Mouse (Mus musculus): Measurements from ENCODE around the gene Gm44973. TPM values are rescaled to one million over a fixed set of nuclear protein-coding genes. Genes with fewer than 3 reads are reported as not detected.
A peak's percentile ranks its signal among the peaks of the same experiment; 100 is the strongest.
"Not testable (repeated sequence)": the region's sequence is repeated elsewhere in the genome, so short reads cannot be mapped to it uniquely, and the experiment has no call there.

Gm44973 gene
- polyA plus RNA-seq, 2 experiments = 1.9 TPM; not detected in 1

GRCm38 (mm10) chr7:5017931-5018330, 2.6 kb downstream of the Gm44973 start:
- DNase-seq (ENCODE audit: low spot score) (no peak), ATAC-seq (ENCODE audit: low FRiP score, low read depth) (no peak)
- H3K27ac ChIP-seq (replicated peaks; ENCODE audit: low read depth, low read length) = no peak overlapping the region
- H3K27me3 ChIP-seq (ENCODE audit: control insufficient read depth, insufficient read depth, low read length) = no peaks in the 10 kb centered on the region
- H3K4me3 ChIP-seq (replicated peaks; ENCODE audit: low read length) = no peak overlapping the region
- peaks cover 11% of the 10 kb centered on the region for H3K36me3 ChIP-seq (ENCODE audit: control insufficient read depth, insufficient read depth, low read length)
- H3K4me1 ChIP-seq (ENCODE audit: control insufficient read depth, insufficient read depth, low read length) = peaks cover 17% of the 10 kb centered on the region
- WGBS = 97% methylated on average over 21 of the region's 21 CpGs
- H3K4me2 ChIP-seq (replicated peaks; ENCODE audit: low read depth, low read length, severe bottlenecking) = no peak overlapping the region
- TF ChIP-seq POLR2A (IDR thresholded peaks at IDR 0.05; ENCODE audit: borderline replicate concordance, extremely low read depth, insufficient read depth, insufficient read length) = no peak
- H3K9me3 ChIP-seq (ENCODE audit: control insufficient read depth, low read length) = no peaks in the 10 kb centered on the region
- no peak overlapping the region for H3K9ac ChIP-seq (ENCODE audit: low read depth, low read length, severe bottlenecking)

DNA sequence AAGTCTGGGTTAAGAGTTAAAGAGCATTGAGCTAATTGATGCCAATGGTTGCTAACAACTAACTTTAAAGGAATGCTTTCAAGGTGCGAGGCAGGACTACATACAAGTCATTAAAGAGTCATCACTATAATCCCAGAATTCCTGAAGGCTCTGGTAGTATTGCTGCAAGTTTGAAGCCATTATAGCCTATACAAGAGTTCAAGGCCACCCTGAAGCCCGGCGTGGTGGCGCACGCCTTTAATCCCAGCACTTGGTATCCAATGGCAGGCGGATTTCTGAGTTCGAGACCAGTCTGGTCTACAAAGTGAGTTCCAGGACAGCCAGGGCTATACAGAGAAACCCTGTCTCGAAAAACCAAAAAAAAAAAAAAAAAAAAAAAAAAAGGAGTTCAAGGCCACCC, 4.3 kb downstream of the Gm44973 start:
- not testable (repeated sequence) for H3K9me3 ChIP-seq (ENCODE audit: control insufficient read depth, low read length); ATAC-seq (ENCODE audit: low FRiP score, low read depth); DNase-seq (ENCODE audit: low spot score); H3K27me3 ChIP-seq (ENCODE audit: control insufficient read depth, insufficient read depth, low read length)
- peak overlapping the region; percentile 50 for H3K4me2 ChIP-seq (replicated peaks; ENCODE audit: low read depth, low read length, severe bottlenecking)
- peaks cover 15% of the 10 kb centered on the region for H3K4me1 ChIP-seq (ENCODE audit: control insufficient read depth, insufficient read depth, low read length)
- H3K4me3 ChIP-seq (replicated peaks; ENCODE audit: low read length) = peak overlapping the region; percentile 90
- peak overlapping the region; percentile 95 for H3K27ac ChIP-seq (replicated peaks; ENCODE audit: low read depth, low read length)
- H3K36me3 ChIP-seq (ENCODE audit: control insufficient read depth, insufficient read depth, low read length) = peaks cover 26% of the 10 kb centered on the region
- WGBS = 20% methylated on average over 8 of the region's 8 CpGs
- H3K9ac ChIP-seq (ENCODE audit: low read depth, low read length, severe bottlenecking) = peak overlapping the region; percentile 93; the same call in 1 of the 2 replicates

DNA sequence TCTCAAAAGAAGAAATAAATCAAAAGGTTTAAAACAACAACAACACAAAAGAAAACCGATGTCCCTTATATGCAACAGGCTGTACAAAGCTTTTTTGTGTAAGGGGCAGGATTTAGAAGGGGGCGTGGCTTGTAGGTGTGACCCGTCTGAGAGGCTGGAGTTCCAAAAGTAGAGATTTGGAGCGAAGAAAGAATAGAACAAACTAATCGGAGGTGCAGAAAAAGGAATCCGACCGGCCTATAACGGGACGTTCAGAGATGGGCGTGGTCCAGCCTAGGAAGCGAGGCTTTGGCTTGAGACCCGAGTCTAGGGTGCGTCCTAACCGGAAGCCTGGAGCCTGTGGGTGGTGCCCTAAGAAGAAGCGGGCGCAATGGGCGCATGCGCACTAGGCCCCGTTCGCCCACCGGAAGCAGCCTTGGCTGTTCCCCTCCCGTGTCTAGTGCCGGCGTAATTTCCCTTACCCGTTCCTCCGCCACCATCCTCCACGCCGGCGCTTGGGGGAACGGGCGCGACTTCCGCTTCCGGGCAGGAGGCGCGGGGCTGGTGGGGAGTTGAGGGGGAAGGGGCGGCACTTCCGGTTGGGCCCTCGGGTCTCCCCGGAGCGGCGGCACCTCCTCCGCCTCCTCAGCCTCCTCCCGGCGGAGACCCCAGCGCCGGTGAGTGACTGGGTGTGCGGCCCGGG, 4.8 kb downstream of the Gm44973 start, which contains the start of the genes Zfp865 and Ccdc106:
TSS of gene Zfp865 (plus strand) at position 377 of the 682 bp plus-strand sequence.
TSS of gene Ccdc106 (plus strand) at position 554 of the 682 bp plus-strand sequence.
- Histone ChIP-seq H3K27ac (replicated peaks; ENCODE audit: low read depth, low read length) (peak within 1 kb of the TSS; percentile 95), H3K36me3 (ENCODE audit: control insufficient read depth, insufficient read depth, low read length) (peaks cover 31% of the 10 kb centered on the region), H3K9ac (ENCODE audit: low read depth, low read length, severe bottlenecking) (peak within 1 kb of the TSS; percentile 93), H3K9me3 (ENCODE audit: control insufficient read depth, low read length) (no peaks in the 10 kb centered on the region), H3K27me3 (ENCODE audit: control insufficient read depth, insufficient read depth, low read length) (no peaks in the 10 kb centered on the region), H3K4me2 (replicated peaks; ENCODE audit: low read depth, low read length, severe bottlenecking) (peak within 1 kb of the TSS; percentile 84), H3K4me1 (ENCODE audit: control insufficient read depth, insufficient read depth, low read length) (peaks cover 15% of the 10 kb centered on the region), H3K4me3 (replicated peaks; ENCODE audit: low read length) (peak within 1 kb of the TSS; percentile 90)
- ATAC-seq (ENCODE audit: low FRiP score, low read depth) (peak; percentile 91), DNase-seq (ENCODE audit: low spot score) (peak; percentile 100)
- under 1% methylated on average over 36 of the region's 49 CpGs for WGBS
- peak; percentile 84; the same call in 1 of the 2 replicates for TF ChIP-seq POLR2A (IDR thresholded peaks at IDR 0.05; ENCODE audit: borderline replicate concordance, extremely low read depth, insufficient read depth, insufficient read length)

- Histone ChIP-seq H3K36me3 (ENCODE audit: control insufficient read depth, insufficient read depth, low read length) (peaks cover 31% of the 10 kb centered on the region), H3K4me3 (replicated peaks; ENCODE audit: low read length) (peak overlapping the region; percentile 90), H3K9me3 (ENCODE audit: control insufficient read depth, low read length) (no peaks in the 10 kb centered on the region), H3K4me2 (replicated peaks; ENCODE audit: low read depth, low read length, severe bottlenecking) (peak overlapping the region; percentile 84), H3K27ac (replicated peaks; ENCODE audit: low read depth, low read length) (peak overlapping the region; percentile 95), H3K27me3 (ENCODE audit: control insufficient read depth, insufficient read depth, low read length) (no peaks in the 10 kb centered on the region), H3K4me1 (ENCODE audit: control insufficient read depth, insufficient read depth, low read length) (peaks cover 15% of the 10 kb centered on the region), H3K9ac (ENCODE audit: low read depth, low read length, severe bottlenecking) (peak overlapping the region; percentile 93)
- TF ChIP-seq POLR2A (IDR thresholded peaks at IDR 0.05; ENCODE audit: borderline replicate concordance, extremely low read depth, insufficient read depth, insufficient read length) = no peak
- no peak for DNase-seq (ENCODE audit: low spot score)
- no peak for ATAC-seq (ENCODE audit: low FRiP score, low read depth)
- WGBS = 0% methylated on average over 10 of the region's 15 CpGs
These were observed 5.4 kb downstream of the Gm44973 start for GRCm38 (mm10) chr7:5020685-5021084.

DNA sequence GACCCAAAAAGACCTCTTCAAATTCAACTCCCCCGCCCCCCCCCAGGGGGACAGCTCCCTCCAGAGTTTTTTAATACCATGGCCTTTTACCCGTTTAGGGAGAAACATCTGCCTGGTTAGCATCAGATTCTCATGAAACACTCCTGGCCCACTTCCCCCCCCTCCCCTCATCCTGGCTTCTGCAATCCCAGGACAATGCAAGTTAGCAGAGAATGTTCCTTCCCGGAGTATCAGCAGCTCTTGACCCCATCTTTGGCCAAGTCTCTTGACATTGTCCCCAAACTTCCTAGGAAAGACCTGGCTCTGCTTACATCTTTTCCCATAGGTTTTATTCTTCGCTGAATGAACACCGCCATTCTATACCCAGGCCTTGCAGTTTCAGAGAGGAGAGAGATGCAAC, 5.9 kb downstream of the Gm44973 start:
- no peak for DNase-seq (ENCODE audit: low spot score)
- peaks cover 36% of the 10 kb centered on the region for H3K36me3 ChIP-seq (ENCODE audit: control insufficient read depth, insufficient read depth, low read length)
- no peaks in the 10 kb centered on the region for H3K9me3 ChIP-seq (ENCODE audit: control insufficient read depth, low read length)
- peaks cover 15% of the 10 kb centered on the region for H3K4me1 ChIP-seq (ENCODE audit: control insufficient read depth, insufficient read depth, low read length)
- H3K4me2 ChIP-seq (replicated peaks; ENCODE audit: low read depth, low read length, severe bottlenecking) = peak overlapping the region; percentile 84
- H3K27ac ChIP-seq (replicated peaks; ENCODE audit: low read depth, low read length) = peak overlapping the region; percentile 95
- peak overlapping the region; percentile 93 for H3K9ac ChIP-seq (ENCODE audit: low read depth, low read length, severe bottlenecking)
- H3K27me3 ChIP-seq (ENCODE audit: control insufficient read depth, insufficient read depth, low read length) = no peaks in the 10 kb centered on the region
- no peak for TF ChIP-seq POLR2A (IDR thresholded peaks at IDR 0.05; ENCODE audit: borderline replicate concordance, extremely low read depth, insufficient read depth, insufficient read length)
- WGBS = 44% methylated on average over 5 of the region's 5 CpGs
- H3K4me3 ChIP-seq (replicated peaks; ENCODE audit: low read length) = peak overlapping the region; percentile 90
- no peak for ATAC-seq (ENCODE audit: low FRiP score, low read depth)
